Mouse (Mus musculus): ENCODE data around the gene Ndel1.
"Not testable (repeated sequence)": the region's sequence is repeated elsewhere in the genome, so short reads cannot be mapped to it uniquely, and the experiment has no call there.

Gene Ndel1

DNA sequence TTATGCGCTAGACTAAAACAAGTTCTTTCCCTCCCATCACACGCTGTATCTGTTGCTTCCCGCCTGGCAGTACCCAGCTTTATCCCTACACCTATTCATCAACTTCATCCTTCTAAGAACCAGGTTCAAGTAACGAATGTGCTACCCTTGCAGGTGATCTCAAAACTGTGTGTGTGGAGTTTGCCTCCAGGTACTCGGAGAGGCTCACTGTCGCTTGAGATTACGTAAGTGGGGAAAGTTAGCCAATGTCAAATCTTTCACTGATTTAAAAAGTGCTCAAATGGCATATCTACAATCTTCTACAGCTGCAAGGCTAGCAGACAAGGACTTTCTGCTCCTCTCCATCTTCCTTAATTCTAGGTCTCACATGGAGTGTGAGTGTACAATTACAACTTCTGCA, 20.8 kb downstream of the Ndel1 start:
- DNase-seq, result no peak

DNA sequence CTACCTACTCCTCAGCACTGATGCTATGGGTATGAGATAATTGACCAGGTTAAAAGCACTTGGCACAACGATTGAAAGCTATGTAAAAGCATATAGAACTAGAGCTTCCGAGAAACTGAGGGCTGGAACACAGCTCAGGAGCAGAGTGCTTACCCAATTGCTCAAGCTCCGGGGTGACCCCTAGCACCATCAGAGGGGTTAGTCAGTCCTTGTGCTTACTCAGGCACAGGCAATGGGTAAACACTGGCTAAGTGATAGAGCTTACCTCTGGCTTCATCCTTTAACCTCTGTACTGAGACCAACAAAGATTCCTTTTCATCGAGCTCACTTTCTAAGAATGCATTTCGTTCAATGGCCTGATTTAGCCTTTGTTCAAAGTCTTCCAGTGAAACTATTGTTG, 32.1 kb downstream of the Ndel1 start:
- DNase-seq, result no peak

GRCm38 (mm10) chr11:68835034-68835433, 36.6 kb downstream of the Ndel1 start:
- no peak for DNase-seq

DNA sequence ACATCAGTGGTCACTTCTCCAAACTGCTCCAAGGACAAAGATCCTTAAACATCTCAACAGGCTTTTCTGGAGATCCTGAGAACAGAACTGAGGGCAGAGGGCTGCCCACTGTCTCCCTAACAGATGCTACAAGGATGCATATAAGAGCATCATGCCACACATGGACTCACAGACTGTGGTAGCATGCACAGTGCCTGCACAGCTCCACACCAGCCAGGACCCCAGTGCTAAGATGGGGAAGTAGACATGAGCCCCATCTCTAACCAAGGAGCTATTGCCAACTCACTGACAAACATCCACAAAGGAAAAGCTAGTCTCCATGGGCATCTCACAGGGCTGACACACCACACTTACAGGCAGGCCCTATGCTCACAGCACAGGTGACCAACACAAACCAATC, 38.1 kb downstream of the Ndel1 start:
- no peak for DNase-seq

GRCm38 (mm10) chr11:68832793-68833192, 38.9 kb downstream of the Ndel1 start:
- no peak for DNase-seq

DNA sequence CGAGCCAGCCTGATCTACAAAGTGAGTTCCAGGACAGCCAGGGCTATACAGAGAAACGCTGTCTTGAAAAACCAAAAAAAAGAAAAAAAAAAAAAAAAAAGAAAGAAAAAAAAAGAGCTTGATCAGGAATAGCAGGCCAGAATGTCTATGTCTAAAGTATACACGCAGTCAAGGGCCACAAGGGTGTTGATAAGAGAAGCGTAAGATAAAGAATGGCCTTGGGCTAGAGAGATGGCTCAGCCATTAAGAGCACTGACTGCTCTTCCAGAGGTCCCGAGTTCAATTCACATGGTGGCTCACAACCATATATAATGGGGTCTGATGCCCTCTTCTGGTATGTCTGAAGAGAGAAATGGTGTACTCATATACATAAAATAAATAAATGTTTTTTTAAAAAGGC, 40.1 kb downstream of the Ndel1 start:
- not testable (repeated sequence) for DNase-seq

DNA sequence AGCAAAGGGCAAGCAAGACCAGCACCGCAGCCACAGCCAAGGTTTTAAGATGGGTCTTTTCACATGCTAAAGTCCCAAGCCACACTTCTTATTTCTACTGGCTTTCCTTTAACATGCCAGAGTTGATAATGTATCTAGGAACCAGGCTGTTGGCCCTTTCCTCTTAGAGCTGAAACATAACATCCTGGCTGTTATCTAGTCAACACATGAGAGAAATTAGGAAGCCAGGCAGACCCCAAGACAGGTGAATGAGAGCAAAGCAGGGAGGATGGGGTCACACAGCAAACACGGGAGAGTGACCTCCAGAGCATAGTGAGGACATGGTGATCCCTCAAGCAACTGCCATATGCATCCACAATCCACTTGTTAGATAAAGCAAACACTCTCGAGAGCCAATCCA, 44.9 kb downstream of the Ndel1 start:
- DNase-seq, result no peak

GRCm38 (mm10) chr11:68822326-68822725, 49.3 kb downstream of the Ndel1 start:
- DNase-seq, result no peak

DNA sequence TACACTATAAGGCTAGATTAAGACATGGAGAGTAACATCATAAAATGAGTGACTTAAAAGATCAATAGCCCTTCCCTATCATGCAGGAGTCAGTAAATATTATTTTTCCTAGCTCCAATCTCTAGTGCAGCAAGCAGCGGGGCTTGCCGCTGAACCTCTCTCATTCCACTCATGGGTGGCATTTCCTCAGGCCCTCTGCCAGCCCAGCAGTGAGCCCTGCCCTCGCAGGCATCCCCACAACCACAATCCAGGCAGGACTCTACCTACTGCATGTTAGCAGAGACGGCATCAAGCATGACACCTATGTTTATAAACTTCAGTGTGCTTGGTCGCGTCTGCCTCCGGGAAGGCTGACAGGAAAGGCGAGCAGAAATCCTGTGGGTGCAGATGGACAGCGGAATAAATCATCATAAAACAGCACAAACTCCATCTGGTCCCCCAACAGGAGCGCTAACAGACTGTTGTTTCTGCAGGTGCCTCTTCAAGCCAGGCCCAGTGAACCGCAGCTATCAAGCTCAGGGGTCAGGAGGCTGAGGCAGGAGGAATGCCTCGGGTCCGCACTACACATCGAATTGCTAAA, 52.3 kb downstream of the Ndel1 start:
- no peak for DNase-seq

GRCm38 (mm10) chr11:68818416-68818815, 53.2 kb downstream of the Ndel1 start:
- no peak for DNase-seq

- DNase-seq, result no peak
These were observed 59.6 kb downstream of the Ndel1 start for GRCm38 (mm10) chr11:68811881-68812577.

- peak; percentile 68 to 80 for DNase-seq
These were observed 63.9 kb downstream of the Ndel1 start for GRCm38 (mm10) chr11:68807787-68808186.

- no peak for DNase-seq
These were observed 66.5 kb downstream of the Ndel1 start for GRCm38 (mm10) chr11:68805148-68805547.

GRCm38 (mm10) chr11:68798258-68798657, 73.4 kb downstream of the Ndel1 start:
- no peak for DNase-seq

DNA sequence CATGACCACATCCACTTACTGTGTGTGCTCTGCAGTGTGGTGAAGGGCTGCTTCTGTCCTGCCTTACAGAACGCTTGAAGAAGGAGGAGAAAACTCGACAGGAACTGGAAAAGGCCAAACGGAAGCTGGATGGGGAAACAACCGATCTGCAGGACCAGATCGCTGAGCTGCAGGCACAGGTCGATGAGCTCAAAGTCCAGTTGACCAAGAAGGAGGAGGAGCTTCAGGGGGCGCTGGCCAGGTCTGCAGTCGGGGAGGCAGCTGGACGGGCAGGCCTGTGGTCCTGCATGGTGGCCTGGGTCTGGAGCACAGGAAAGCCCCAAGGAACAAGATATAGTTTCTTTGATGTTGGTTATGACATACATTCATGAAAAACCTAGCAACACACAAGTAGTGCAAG, 79.9 kb downstream of the Ndel1 start:
- no peak for DNase-seq

DNA sequence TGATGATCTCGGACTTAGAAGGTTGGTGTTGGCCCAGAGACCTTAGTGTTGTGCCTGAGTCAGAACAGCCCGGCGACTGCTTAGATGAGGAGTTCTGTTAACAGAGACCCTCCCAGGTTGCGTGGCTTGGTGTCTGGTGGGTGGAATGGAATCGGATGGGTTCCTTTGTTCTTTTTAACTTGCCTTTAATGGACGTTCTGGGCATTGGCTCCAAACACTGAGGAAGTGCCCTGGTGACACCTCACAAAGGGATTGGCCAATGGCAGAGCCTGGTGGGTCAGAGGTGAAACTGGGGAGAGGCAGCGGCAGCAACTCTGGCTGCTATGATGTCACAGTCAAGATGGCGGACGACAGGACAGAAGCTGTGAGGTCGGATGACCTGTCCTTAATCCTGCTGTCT, 80.9 kb downstream of the Ndel1 start:
- no peak for DNase-seq

- no peak for DNase-seq
These were observed 84.4 kb downstream of the Ndel1 start for GRCm38 (mm10) chr11:68787222-68787621.

- DNase-seq, result no peak
These were observed 85.8 kb downstream of the Ndel1 start for GRCm38 (mm10) chr11:68785813-68786212.

DNA sequence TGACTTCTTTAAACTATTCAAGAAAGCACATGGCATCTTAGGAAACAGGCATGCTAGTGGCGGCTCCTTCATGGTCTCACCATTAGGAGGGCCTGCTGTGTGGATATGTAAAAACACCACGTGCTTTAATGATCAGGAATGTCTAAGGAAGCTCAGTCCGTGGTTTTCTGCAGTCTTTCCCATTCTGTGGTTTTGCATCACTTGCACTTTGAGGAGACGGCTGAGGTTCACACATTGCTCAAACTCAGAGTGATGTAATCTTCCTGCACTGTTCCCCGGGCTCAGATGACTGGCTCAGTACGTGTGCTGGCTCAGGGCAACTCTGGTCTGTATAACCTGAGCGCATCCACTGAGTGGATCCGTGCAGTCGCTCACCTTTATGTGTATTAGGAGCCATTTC, 89.3 kb downstream of the Ndel1 start:
- no peak for DNase-seq

GRCm38 (mm10) chr11:68780466-68781114, 91.1 kb downstream of the Ndel1 start:
- no peak for DNase-seq

DNA sequence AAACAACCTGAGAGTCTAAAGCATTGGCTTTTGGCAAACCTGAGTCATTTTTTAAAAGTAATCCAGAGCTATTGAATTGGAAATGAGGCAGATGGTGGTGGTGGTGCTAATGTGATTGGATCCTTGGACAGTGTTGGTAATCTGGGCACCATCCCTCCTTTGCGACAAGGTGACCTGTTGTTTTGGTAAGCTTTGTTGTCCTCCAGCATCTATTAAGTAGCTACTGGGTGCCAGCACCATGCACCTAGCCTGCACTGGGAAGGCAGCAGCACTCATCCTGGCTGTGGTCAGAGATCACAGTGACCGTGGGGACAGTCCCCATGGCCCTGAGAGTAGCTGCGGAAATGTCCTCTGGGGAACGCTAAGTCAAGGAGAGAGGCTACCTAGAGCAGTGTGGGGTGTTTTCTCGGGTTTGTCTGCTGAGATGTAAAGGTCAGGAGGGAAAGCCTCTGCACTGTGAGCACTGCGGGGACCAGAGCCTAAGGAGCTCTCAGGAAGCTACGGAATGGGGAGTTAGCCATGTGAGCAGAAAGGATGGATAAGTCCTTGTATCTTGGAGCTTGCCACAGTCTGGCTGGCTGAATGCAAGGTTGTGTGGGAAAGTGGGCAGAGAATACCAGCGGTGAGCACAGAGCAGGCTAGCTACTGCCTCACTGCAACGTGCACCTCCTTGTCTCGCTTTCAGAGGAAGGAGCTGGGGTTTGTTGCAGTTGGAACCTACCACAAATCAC, 91.8 kb downstream of the Ndel1 start:
- no peak for DNase-seq

DNA sequence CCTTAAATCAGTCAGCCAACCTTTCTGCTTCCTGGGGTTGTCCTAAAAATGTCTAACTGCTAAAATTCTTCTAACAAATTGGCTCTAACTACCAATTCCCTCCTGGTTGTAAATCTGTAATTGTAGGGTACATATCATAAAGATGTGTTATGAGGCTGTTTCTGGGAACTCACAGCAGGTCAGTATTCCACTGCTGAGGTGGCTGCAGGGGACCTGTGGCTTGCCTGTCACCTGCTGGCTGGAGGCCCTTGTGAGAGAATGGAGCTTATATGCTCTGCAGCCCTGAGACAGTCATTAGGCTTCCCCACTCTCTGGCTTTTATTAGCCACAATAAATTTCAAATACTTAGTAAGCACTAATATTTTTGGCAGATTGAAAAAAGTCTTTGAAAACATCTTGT, 92.8 kb downstream of the Ndel1 start:
- no peak for DNase-seq

DNA sequence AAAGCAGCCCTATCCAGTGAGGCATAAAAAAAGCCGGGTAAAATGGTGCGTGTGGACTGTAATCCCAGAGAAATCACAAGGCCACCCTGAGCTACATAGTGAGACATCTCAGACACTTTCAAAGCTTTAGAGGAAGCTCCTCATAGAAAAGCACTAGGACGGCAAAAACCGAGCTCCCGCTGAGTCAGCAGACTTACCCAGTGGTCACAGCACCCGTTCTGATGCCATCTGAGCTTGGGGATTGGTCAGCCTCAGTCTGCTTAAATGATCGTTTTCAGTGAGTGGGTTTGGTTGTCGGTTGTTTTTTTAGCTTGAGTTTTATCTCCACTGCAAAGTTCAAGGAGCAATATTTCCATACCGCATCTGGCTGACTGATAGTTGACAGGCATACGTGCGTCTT, 93.7 kb downstream of the Ndel1 start:
- no peak for DNase-seq

- DNase-seq, result no peak
These were observed 95.5 kb downstream of the Ndel1 start for GRCm38 (mm10) chr11:68776147-68776655.

All from lung, postnatal 4 days (tissue).